In the genomic region with DNA sequence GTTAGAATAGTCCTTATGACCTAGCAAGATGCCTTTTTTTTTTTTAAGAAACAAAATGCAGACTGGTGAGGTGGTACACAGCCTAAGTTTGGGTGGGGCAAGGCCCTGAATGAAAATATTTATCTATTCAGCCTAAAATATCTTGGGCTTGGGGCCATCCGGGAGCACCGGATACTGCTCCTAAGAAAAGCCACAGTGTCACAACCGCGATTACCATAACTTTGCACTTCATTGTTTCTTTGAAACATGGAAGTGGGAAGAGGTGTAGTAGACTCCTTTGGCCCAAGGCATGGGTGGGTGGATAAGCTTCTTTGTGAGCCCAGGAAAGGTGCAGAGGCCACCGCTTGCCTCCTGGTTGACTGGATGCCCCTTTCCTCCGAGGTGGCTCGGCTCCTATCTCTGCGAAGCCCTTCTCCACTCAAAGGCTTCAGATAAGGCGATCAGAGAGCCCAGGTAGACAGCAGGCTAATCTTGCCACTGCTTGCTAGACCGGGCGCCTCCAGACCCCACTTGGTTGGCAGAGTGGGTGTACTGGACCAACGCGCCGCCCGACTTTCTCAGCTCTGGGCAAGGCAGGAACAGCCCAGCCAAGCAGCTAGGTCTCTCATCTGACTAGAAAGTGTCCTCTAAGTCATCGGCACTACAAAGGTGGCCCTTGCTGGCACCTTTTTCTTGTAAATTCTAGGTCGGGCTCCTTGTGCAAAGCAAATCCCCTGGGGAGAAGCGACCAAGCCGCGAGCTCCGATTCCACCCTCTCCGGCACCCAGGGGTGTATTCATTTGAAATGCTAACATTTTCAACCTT, we compare ENCODE assay signal across 8 mouse cellular contexts. TPM values are rescaled to one million over a fixed set of nuclear protein-coding genes. Genes with fewer than 3 reads are reported as not detected.
A peak's percentile ranks its signal among the peaks of the same experiment; 100 is the strongest.
DNase-seq lines count a peak whose midpoint lies in the region; ATAC-seq and TF ChIP-seq lines count a peak whose summit lies in the region.

No protein-coding gene starts in this region.

- H3K4me3 ChIP-seq in bone marrow, adult 2 months (replicated peaks; ENCODE audit: control insufficient read depth, low read depth, low read length): peak overlapping the region; percentile 73
- H3K4me3 ChIP-seq in heart, embryonic 10.5 days: peak overlapping the region; percentile 69
- H3K4me3 ChIP-seq in limb, embryonic 15.5 days: peak overlapping the region; percentile 45
- H3K4me3 ChIP-seq in neural tube, embryonic 11.5 days (ENCODE audit: low read depth, low read length): peak overlapping the region; percentile 38

- no peaks in the 10 kb centered on the region; the same call in 1 of the 2 replicates for H3K9me3 ChIP-seq in heart, embryonic 10.5 days
- no peaks in the 10 kb centered on the region for H3K9me3 ChIP-seq in limb, embryonic 15.5 days
- no peaks in the 10 kb centered on the region for H3K9me3 ChIP-seq in neural tube, embryonic 11.5 days (ENCODE audit: control insufficient read depth, low read length)

- peak overlapping the region; percentile 81 for H3K4me2 ChIP-seq in limb, embryonic 15.5 days
- H3K4me2 ChIP-seq in neural tube, embryonic 11.5 days (ENCODE audit: low read depth): peak overlapping the region; percentile 79

- H3K27ac ChIP-seq in bone marrow, adult 2 months (ENCODE audit: control insufficient read depth, insufficient read depth, low read depth, low read length, poor library complexity): peak overlapping the region; percentile 98
- peak overlapping the region; percentile 83 for H3K27ac ChIP-seq in heart, embryonic 10.5 days
- H3K27ac ChIP-seq in limb, embryonic 15.5 days: no peak overlapping the region
- peak overlapping the region; percentile 10; the same call in 1 of the 2 replicates for H3K27ac ChIP-seq in neural tube, embryonic 11.5 days (ENCODE audit: low read depth, low read length)

- H3K27me3 ChIP-seq in heart, embryonic 10.5 days (ENCODE audit: insufficient read depth, poor library complexity, severe bottlenecking): peaks cover 30% of the 10 kb centered on the region
- peaks cover 32% of the 10 kb centered on the region for H3K27me3 ChIP-seq in limb, embryonic 15.5 days
- peaks cover 23% of the 10 kb centered on the region for H3K27me3 ChIP-seq in neural tube, embryonic 11.5 days (ENCODE audit: control insufficient read depth, insufficient read depth, low read length)

- TF ChIP-seq CTCF in bone marrow, adult 2 months (IDR thresholded peaks at IDR 0.05; ENCODE audit: control insufficient read depth, insufficient read depth, low read length): no peak

- peak; percentile 41; the same call in 1 of the 2 replicates for ATAC-seq in frontal cortex, adult (ENCODE audit: low TSS enrichment)
- ATAC-seq in limb, embryonic 15.5 days (ENCODE audit: insufficient number of reproducible peaks, low FRiP score, low TSS enrichment, low read depth): no peak
- 0 out of 2 replicates have a peak, but pooled peaks have one; percentile 27 for ATAC-seq in neural tube, embryonic 11.5 days (ENCODE audit: insufficient read depth, low FRiP score, low TSS enrichment)
- ATAC-seq in activated CD4-positive, CD25-positive, alpha-beta regulatory T cell, adult 4 months: no peak

- peak; percentile 46; the same call in 1 of the 2 replicates for TF ChIP-seq POLR2A in bone marrow, adult 2 months (IDR thresholded peaks at IDR 0.05; ENCODE audit: borderline replicate concordance, control insufficient read depth, low read depth, low read length)

- H3K36me3 ChIP-seq in heart, embryonic 10.5 days: no peaks in the 10 kb centered on the region
- no peaks in the 10 kb centered on the region for H3K36me3 ChIP-seq in limb, embryonic 15.5 days
- no peaks in the 10 kb centered on the region for H3K36me3 ChIP-seq in neural tube, embryonic 11.5 days (ENCODE audit: control insufficient read depth, insufficient read depth, low read length)

- no peak for DNase-seq in frontal cortex, postnatal 10 days (ENCODE audit: low spot score in 2 of 2)
- peak; percentile 79 for DNase-seq in heart, embryonic 10.5 days (ENCODE audit: low spot score)
- DNase-seq in neural tube, embryonic 11.5 days (ENCODE audit: low spot score): peak; percentile 13
- no peak for DNase-seq in urinary bladder, postnatal 14 days (ENCODE audit: low spot score)

- no peaks in the 10 kb centered on the region for H3K4me1 ChIP-seq in bone marrow, adult 2 months (ENCODE audit: control insufficient read depth, insufficient read depth, low read length)
- H3K4me1 ChIP-seq in heart, embryonic 10.5 days: peaks cover 18% of the 10 kb centered on the region
- H3K4me1 ChIP-seq in limb, embryonic 15.5 days: peaks cover 14% of the 10 kb centered on the region; the same call in 1 of the 2 replicates
- 0 out of 2 replicates have a peak, but pooled peaks cover 3% of the 10 kb centered on the region for H3K4me1 ChIP-seq in neural tube, embryonic 11.5 days (ENCODE audit: control insufficient read depth, insufficient read depth, low read length)

- 28% methylated on average over 22 of the region's 22 CpGs for WGBS in bone marrow, adult 2 months
- WGBS in heart, embryonic 10.5 days: 7% methylated on average over 22 of the region's 22 CpGs
- 18% methylated on average over 22 of the region's 22 CpGs for WGBS in limb, embryonic 15.5 days
- WGBS in neural tube, embryonic 11.5 days: 9% methylated on average over 22 of the region's 22 CpGs

- H3K9ac ChIP-seq in limb, embryonic 15.5 days: no peak overlapping the region
- no peak overlapping the region for H3K9ac ChIP-seq in neural tube, embryonic 11.5 days (ENCODE audit: low read length)

RNA-seq across cellular contexts. Expression of a gene that starts 12.7 kb away (rescaled TPM):
- polyA plus RNA-seq in bone marrow, adult 2 months (2011; ENCODE audit: insufficient read depth, insufficient read length, low replicate concordance, missing spikeins): 108 and 131 TPM in 2 replicates
- 17.5 and 27.1 TPM in 2 replicates for polyA plus RNA-seq in heart, embryonic 10.5 days (2016; fragmentation: Nextera tagmentation; extraction: Ambion mirVana)
- 19.0 and 22.6 TPM in 2 replicates for polyA plus RNA-seq in limb, embryonic 15.5 days (2015; fragmentation: Nextera tagmentation; extraction: Ambion mirVana)
- 30.8 and 31.5 TPM in 2 replicates for polyA plus RNA-seq in neural tube, embryonic 11.5 days (2014; fragmentation: Nextera tagmentation; extraction: Ambion mirVana)
- 10 to 100 TPM; 45.6 to 50.6 TPM for polyA plus RNA-seq in activated CD4-positive, CD25-positive, alpha-beta regulatory T cell, adult 4 months (2017; shearing (Covaris generic))

Comparison
In these comparisons a context has a peak if more than half of its experiments do, and no peak if none do; other contexts are left out.
1. ATAC-seq: peak in frontal cortex, adult (single experiment) and neural tube, embryonic 11.5 days (single experiment); none in limb, embryonic 15.5 days (single experiment) and activated CD4-positive, CD25-positive, alpha-beta regulatory T cell, adult 4 months (single experiment).
2. DNase-seq: peak in heart, embryonic 10.5 days (single experiment) and neural tube, embryonic 11.5 days (single experiment); none in frontal cortex, postnatal 10 days (0 of 2) and urinary bladder, postnatal 14 days (single experiment).
3. Peak in every context shown above with its lines, with median percentiles within 50 percentile points of each other: H3K4me3 ChIP-seq.